Mouse (Mus musculus) liver, embryonic 11.5 days (tissue): ENCODE measurements at regions not wholly inside any gene's neighbourhood (a gene's known extent, or its start where the extent isn't known, plus 50 kb on each side); places are given as distances from the start of the nearest gene placed in this dataset.

Experiments used
- ATAC-seq: fragments of 200-750 bp; cut with Nextera tagmentation; replicated peaks from 2 replicates; pipeline ENCODE4 v1.8.0; 2017; ENCODE audit warnings: moderate number of reproducible peaks, mild to moderate bottlenecking, moderate TSS enrichment, moderate library complexity; ENCODE audit not compliant: low FRiP score
- DNase-seq: peaks from one replicate; pipeline ENCODE4 v3.0.0-alpha.2; 2017; ENCODE audit warnings: low spot score
- H3K27ac ChIP-seq: fragments of 300-500 bp; sonication (generic); 2 replicates; pipeline ENCODE4 v1.5.1; 2014; ENCODE audit warnings: mild to moderate bottlenecking, low read depth, low read length, control low read depth
- H3K27me3 ChIP-seq: fragments of 300-500 bp; sonication (generic); replicated peaks from 2 replicates; pipeline ENCODE4 v1.6.1; 2014; ENCODE audit warnings: low read length, mixed read lengths; ENCODE audit not compliant: control insufficient read depth, insufficient read depth
- H3K36me3 ChIP-seq: fragments of 300-500 bp; sonication (generic); 2 replicates; pipeline ENCODE4 v1.6.1; 2014; ENCODE audit warnings: mild to moderate bottlenecking, low read length, moderate library complexity, mixed read lengths; ENCODE audit not compliant: control insufficient read depth, insufficient read depth
- H3K4me1 ChIP-seq: fragments of 300-500 bp; sonication (generic); replicated peaks from 2 replicates; pipeline ENCODE4 v1.6.1; 2014; ENCODE audit warnings: low read length, mixed read lengths; ENCODE audit not compliant: control insufficient read depth, insufficient read depth
- H3K4me2 ChIP-seq: fragments of 300-500 bp; sonication (generic); 2 replicates; pipeline ENCODE4 v1.6.1; 2014; ENCODE audit warnings: mild to moderate bottlenecking, control low read depth, moderate library complexity
- H3K4me3 ChIP-seq: fragments of 300-500 bp; sonication (generic); 2 replicates; pipeline ENCODE4 v1.5.1; 2014; ENCODE audit warnings: low read depth, low read length, control low read depth
- H3K9ac ChIP-seq: fragments of 300-500 bp; sonication (generic); 2 replicates; pipeline ENCODE4 v1.6.1; 2014; ENCODE audit warnings: low read depth, low read length, control low read depth
- H3K9me3 ChIP-seq: fragments of 300-500 bp; sonication (generic); 2 replicates; pipeline ENCODE4 v1.6.1; 2016; ENCODE audit warnings: low read length, inconsistent platforms, mixed read lengths; ENCODE audit not compliant: control insufficient read depth
- WGBS: fragments of 180-500 bp; shearing (Covaris S2); extraction: QIAGEN DNeasy Blood & Tissue Kit; methylation state at CpG from one replicate; pipeline ENCODE4 v1.1.7; 2014; 5-methylcytosine and 5-hydroxymethylcytosine counted together

GRCm38 (mm10) chr3:52685434-52686181, 331.4 kb downstream of the Cog6 start:
- H3K27ac ChIP-seq, result no peak overlapping the region
- no peak overlapping the region for H3K9ac ChIP-seq
- DNase-seq, result no peak
- H3K9me3 ChIP-seq, result no peaks in the 10 kb centered on the region
- no peaks in the 10 kb centered on the region for H3K36me3 ChIP-seq
- H3K4me2 ChIP-seq, result no peak overlapping the region
- ATAC-seq, result no peak
- no peaks in the 10 kb centered on the region for H3K27me3 ChIP-seq
- H3K4me3 ChIP-seq, result no peak overlapping the region
- WGBS, result 70% methylated on average over 9 of the region's 9 CpGs
- no peaks in the 10 kb centered on the region for H3K4me1 ChIP-seq

- Histone ChIP-seq H3K4me1 (no peaks in the 10 kb centered on the region), H3K9ac (no peak overlapping the region), H3K9me3 (no peaks in the 10 kb centered on the region), H3K36me3 (no peaks in the 10 kb centered on the region), H3K4me3 (no peak overlapping the region), H3K4me2 (no peak overlapping the region), H3K27ac (no peak overlapping the region), H3K27me3 (no peaks in the 10 kb centered on the region)
- 78% methylated on average over 3 of the region's 3 CpGs for WGBS
- ATAC-seq, result no peak
- DNase-seq, result no peak
Measured at GRCm38 (mm10) chr3:52680824-52681388, 336.1 kb downstream of the Cog6 start.

- 82% methylated on average over 14 of the region's 14 CpGs for WGBS
- Histone ChIP-seq H3K4me3 (no peak overlapping the region), H3K9ac (no peak overlapping the region), H3K27ac (no peak overlapping the region), H3K4me1 (no peaks in the 10 kb centered on the region), H3K36me3 (no peaks in the 10 kb centered on the region), H3K4me2 (no peak overlapping the region), H3K27me3 (no peaks in the 10 kb centered on the region), H3K9me3 (no peaks in the 10 kb centered on the region)
- DNase-seq (no peak), ATAC-seq (no peak)
Measured at GRCm38 (mm10) chr3:52676886-52677670, 340.0 kb downstream of the Cog6 start.

- no peaks in the 10 kb centered on the region for H3K27me3 ChIP-seq
- WGBS, result 86% methylated on average over 8 of the region's 8 CpGs
- no peak overlapping the region for H3K4me3 ChIP-seq
- no peaks in the 10 kb centered on the region for H3K9me3 ChIP-seq
- DNase-seq, result no peak
- H3K4me2 ChIP-seq, result no peak overlapping the region
- H3K4me1 ChIP-seq, result no peaks in the 10 kb centered on the region
- no peak overlapping the region for H3K9ac ChIP-seq
- ATAC-seq, result no peak
- H3K27ac ChIP-seq, result no peak overlapping the region
- H3K36me3 ChIP-seq, result no peaks in the 10 kb centered on the region
Measured at GRCm38 (mm10) chr3:52670628-52671028, 346.4 kb downstream of the Cog6 start.

GRCm38 (mm10) chr3:52663161-52663602, 353.9 kb downstream of the Cog6 start:
- Histone ChIP-seq H3K4me3 (no peak overlapping the region), H3K27me3 (no peaks in the 10 kb centered on the region), H3K9me3 (no peaks in the 10 kb centered on the region), H3K4me2 (no peak overlapping the region), H3K9ac (no peak overlapping the region), H3K27ac (no peak overlapping the region), H3K36me3 (no peaks in the 10 kb centered on the region), H3K4me1 (no peaks in the 10 kb centered on the region)
- 62% methylated on average over 5 of the region's 5 CpGs for WGBS
- no peak for DNase-seq
- no peak for ATAC-seq

- Histone ChIP-seq H3K9ac (no peak overlapping the region), H3K27me3 (no peaks in the 10 kb centered on the region), H3K4me1 (no peaks in the 10 kb centered on the region), H3K27ac (no peak overlapping the region), H3K9me3 (no peaks in the 10 kb centered on the region), H3K4me3 (no peak overlapping the region), H3K36me3 (no peaks in the 10 kb centered on the region), H3K4me2 (no peak overlapping the region)
- no peak for DNase-seq
- ATAC-seq, result no peak
- 88% methylated on average over 15 of the region's 15 CpGs for WGBS
Measured at GRCm38 (mm10) chr3:52662164-52662908, 354.7 kb downstream of the Cog6 start.

GRCm38 (mm10) chr3:52653006-52653405, 364.0 kb downstream of the Cog6 start:
- WGBS, result 37% methylated on average over 5 of the region's 5 CpGs

GRCm38 (mm10) chr3:52652476-52652870, 364.6 kb downstream of the Cog6 start:
- DNase-seq, result no peak

More at GRCm38 (mm10) chr3:52653006-52653405, 364.0 kb downstream of the Cog6 start:
- H3K4me3 ChIP-seq, result no peak overlapping the region
- H3K36me3 ChIP-seq, result no peaks in the 10 kb centered on the region
- H3K9me3 ChIP-seq, result no peaks in the 10 kb centered on the region
- H3K27me3 ChIP-seq, result no peaks in the 10 kb centered on the region
- H3K4me1 ChIP-seq, result no peaks in the 10 kb centered on the region
- H3K27ac ChIP-seq, result no peak overlapping the region
- H3K9ac ChIP-seq, result no peak overlapping the region
- ATAC-seq (no peak), DNase-seq (no peak)
- H3K4me2 ChIP-seq, result no peak overlapping the region

More at GRCm38 (mm10) chr3:52652476-52652870, 364.6 kb downstream of the Cog6 start:
- WGBS, result 83% methylated on average over 2 of the region's 2 CpGs
- Histone ChIP-seq H3K4me3 (no peak overlapping the region), H3K36me3 (no peaks in the 10 kb centered on the region), H3K9ac (no peak overlapping the region), H3K4me1 (no peaks in the 10 kb centered on the region), H3K27ac (no peak overlapping the region), H3K9me3 (no peaks in the 10 kb centered on the region), H3K4me2 (no peak overlapping the region), H3K27me3 (no peaks in the 10 kb centered on the region)
- ATAC-seq, result no peak
